Mouse (Mus musculus): Measurements from ENCODE around the gene Vhl. TPM values are rescaled to one million over a fixed set of nuclear protein-coding genes. Genes with fewer than 3 reads are reported as not detected.

Gene Vhl
- polyA plus RNA-seq, 1 experiment: 15.0 TPM

DNA sequence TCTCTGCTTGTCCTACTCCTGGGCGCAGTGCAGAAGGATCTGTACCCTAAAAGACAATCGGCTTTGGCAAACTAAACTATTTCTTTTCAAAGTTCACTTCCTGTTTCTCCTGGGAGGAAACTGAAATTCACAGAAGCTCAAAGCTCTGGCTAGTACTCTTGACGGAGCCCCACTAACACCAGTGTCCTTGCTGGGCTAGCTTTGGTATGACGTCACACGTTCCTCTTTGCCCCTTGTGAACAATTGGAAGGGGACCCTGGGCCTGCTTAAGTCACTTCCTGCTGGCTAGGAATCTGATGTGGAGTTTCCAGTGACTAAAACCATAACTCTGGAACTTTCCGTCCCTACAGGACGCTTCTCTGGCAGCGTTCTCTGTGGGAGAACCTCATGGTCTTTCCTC, 21.0 kb downstream of the Vhl start:
- peak overlapping the region; percentile 8; the same call in 1 of the 2 replicates for H3K4me3 ChIP-seq (ENCODE audit: insufficient read depth, low read depth, low read length)

DNA sequence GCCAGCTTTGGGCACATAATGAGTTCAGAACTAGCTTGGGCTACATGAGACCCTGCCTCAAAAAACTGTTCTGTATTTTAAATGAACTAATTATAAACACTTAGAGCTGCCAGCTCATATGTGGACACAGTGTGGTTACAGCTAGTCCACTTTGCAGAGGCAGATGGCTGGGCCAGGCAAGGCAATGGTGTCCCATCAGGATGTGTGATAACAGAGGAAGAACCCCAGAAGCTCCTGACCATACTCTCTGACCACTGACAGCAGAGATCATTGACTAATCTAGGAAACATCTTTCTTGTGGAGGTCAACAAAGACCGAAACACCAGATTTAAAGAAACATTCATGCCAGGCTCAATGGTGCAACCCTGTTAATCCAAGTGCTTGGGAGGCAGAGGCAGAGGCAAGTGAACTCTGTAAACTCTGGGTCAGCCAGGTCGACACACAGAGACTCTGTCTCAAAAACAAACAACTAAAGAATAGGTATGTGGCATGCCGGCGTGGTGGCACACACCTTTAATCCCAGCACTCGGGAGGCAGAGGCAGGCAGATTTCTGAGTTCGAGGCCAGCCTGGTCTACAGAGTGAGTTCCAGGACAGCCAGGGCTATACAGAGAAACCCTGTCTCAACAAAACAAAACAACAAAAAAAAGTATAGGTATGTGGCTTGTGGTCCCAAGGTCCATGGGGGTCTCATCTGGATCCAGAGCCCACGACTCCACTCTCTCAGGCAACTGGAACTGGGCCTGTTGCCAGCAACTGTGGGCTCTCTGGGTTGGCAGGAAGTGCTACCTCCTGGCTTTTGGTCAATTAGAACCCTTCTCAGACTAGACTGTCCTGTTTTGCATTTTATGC, 25.8 kb downstream of the Vhl start:
- H3K4me1 ChIP-seq (ENCODE audit: control insufficient read depth, insufficient read depth, insufficient read length, low read length): peaks cover 50% of the 10 kb centered on the region
- no peak overlapping the region for H3K4me3 ChIP-seq (ENCODE audit: insufficient read depth, low read depth, low read length)
- H3K27ac ChIP-seq (replicated peaks; ENCODE audit: low read depth, low read length): peak overlapping the region; percentile 4; the same call in 1 of the 2 replicates

More for the DNA sequence above, 21.0 kb downstream of the Vhl start:
- Histone ChIP-seq H3K4me1 (ENCODE audit: control insufficient read depth, insufficient read depth, insufficient read length, low read length) (peaks cover 48% of the 10 kb centered on the region), H3K27ac (replicated peaks; ENCODE audit: low read depth, low read length) (peak overlapping the region; percentile 98)

DNA sequence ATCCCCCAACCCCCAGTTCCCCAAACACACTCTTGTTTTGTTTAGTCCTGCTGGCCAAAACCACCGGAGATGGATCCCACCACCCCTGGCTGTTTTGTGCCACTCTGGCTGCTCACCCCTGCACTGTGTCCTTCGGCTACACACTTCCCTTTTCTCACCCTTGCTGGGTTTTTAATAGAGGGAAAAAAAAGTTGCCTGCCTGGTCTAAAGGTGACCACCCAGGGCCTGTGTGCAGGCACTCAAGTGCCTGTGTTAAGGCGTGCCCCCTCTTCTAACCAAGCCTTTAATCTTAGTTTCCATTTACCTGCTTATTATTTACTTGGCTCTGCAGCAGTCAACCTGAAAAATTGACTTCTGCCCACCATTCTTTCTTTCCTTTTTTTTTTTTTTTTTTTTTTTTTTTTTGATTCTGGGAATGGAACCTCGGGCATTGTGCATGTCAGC, 26.5 kb downstream of the Vhl start:
- H3K27ac ChIP-seq (replicated peaks; ENCODE audit: low read depth, low read length): peak overlapping the region; percentile 61
- peaks cover 52% of the 10 kb centered on the region for H3K4me1 ChIP-seq (ENCODE audit: control insufficient read depth, insufficient read depth, insufficient read length, low read length)
- H3K4me3 ChIP-seq (ENCODE audit: insufficient read depth, low read depth, low read length): no peak overlapping the region

DNA sequence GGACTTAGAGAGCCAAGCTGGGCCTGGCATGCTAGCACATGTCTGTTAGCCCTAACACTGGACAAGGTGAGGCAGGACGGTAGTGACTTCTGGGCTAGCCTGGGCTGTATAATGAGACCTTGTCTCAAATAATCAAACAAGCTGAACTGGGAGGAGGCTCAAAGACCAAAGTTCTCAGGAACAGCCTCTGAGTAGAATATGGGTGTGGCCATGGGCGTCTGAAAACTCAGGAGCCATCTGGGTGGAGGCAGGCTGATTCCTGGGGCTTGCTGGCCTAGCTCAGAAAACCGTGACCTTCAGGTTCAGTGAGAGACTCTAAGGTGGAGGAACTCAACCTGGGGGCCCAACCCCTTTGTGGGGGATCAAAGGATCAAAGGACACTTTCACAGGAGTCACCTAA, 27.9 kb downstream of the Vhl start:
- H3K27ac ChIP-seq (replicated peaks; ENCODE audit: low read depth, low read length): peak overlapping the region; percentile 94
- peaks cover 48% of the 10 kb centered on the region for H3K4me1 ChIP-seq (ENCODE audit: control insufficient read depth, insufficient read depth, insufficient read length, low read length)
- no peak overlapping the region for H3K4me3 ChIP-seq (ENCODE audit: insufficient read depth, low read depth, low read length)

DNA sequence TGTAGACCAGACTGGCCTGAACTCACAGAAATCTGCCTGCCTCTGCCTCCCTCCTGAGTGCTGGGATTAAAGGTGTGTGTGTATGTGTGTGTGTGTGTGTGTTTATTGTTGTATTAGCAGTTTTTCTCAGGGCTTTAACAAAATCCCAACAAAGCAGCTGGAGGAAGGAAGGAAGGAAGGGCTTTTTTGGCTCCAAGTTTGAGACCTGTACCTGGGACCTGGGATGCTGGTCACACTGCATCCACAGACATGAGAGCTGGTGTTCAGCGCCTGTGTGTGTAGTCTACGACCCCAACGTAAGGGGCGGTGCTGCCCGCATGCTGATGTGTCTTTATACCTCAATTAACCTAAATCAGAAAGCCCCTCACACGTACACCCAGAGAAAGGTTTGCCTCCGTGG, 29.8 kb downstream of the Vhl start:
- Histone ChIP-seq H3K4me1 (ENCODE audit: control insufficient read depth, insufficient read depth, insufficient read length, low read length) (peaks cover 56% of the 10 kb centered on the region), H3K27ac (replicated peaks; ENCODE audit: low read depth, low read length) (peak overlapping the region; percentile 84), H3K4me3 (ENCODE audit: insufficient read depth, low read depth, low read length) (no peak overlapping the region)

DNA sequence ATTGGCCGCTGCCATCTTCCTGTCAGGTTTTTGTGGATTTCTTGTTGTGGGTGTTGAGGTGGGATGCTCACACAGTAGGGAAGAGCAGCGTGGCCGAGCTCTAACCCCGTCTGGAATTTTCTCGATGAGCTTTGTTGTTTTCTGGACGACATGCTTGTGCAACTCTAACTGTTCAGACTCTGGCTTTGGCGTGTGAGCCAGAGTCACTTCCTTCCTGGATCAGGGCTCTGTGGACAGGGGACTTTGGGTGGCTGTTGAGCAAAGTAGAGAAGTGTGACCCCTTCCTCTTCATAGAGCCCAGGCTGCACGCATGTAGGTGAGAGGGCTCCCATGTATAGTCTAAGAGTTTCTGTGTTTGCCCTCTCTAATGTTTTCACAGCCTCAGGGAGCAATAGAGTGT, 30.3 kb downstream of the Vhl start:
- Histone ChIP-seq H3K4me1 (ENCODE audit: control insufficient read depth, insufficient read depth, insufficient read length, low read length) (peaks cover 57% of the 10 kb centered on the region), H3K4me3 (ENCODE audit: insufficient read depth, low read depth, low read length) (no peak overlapping the region), H3K27ac (replicated peaks; ENCODE audit: low read depth, low read length) (peak overlapping the region; percentile 84)

DNA sequence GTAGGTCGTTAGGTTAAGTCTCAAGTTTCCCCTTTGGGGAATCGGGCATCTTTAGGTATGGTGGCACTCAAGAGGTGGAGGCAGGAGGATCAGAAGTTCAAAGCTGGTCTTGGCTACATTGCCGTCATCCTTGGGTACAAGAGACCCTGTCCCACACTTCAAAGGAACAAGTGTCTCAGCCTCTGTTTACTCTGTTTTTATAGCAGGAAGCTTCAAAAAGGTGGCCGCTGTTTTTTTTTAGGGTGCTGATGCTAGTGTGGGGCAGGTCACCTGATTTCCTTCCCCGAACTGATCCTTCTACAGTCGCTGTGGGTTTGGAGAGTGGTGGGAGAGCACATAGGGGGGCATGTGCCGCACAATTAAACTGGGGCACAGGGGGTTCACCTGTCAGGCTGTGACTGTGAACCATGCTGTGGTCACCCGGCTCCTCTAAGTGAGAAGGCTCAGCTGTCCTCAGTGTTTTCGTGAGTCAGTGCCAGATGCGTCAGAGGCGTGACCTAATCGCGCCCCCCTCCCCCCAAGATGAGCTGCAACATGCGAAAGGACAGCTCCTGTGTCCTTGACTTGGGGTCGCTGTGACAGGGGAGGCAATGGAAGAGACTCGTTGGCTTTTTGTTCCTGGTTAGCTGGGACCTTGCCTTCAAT, 31.1 kb downstream of the Vhl start:
- Histone ChIP-seq H3K4me3 (ENCODE audit: insufficient read depth, low read depth, low read length) (no peak overlapping the region), H3K27ac (replicated peaks; ENCODE audit: low read depth, low read length) (peak overlapping the region; percentile 84), H3K4me1 (ENCODE audit: control insufficient read depth, insufficient read depth, insufficient read length, low read length) (peaks cover 59% of the 10 kb centered on the region)

DNA sequence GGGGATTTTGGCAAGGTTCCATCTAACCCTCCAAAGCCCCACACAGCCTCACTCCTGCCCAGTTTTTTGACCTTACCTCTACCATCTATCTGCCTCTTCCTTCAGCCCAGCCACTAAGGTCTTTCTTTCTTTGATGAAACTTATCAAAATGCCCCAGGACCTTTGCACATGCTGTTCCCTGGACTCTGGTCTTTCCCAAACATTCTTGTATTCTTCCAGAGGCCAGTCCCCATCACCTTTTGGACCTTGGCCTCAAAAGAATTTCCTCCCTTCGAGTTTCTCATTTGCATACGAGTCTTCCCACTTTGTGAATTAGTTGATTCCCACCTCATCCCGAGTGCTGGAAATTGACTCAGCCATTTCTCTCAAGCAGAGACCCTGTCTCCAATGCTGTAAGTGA, 31.7 kb downstream of the Vhl start:
- peak overlapping the region; percentile 84 for H3K27ac ChIP-seq (replicated peaks; ENCODE audit: low read depth, low read length)
- H3K4me3 ChIP-seq (ENCODE audit: insufficient read depth, low read depth, low read length): no peak overlapping the region
- peaks cover 57% of the 10 kb centered on the region for H3K4me1 ChIP-seq (ENCODE audit: control insufficient read depth, insufficient read depth, insufficient read length, low read length)

DNA sequence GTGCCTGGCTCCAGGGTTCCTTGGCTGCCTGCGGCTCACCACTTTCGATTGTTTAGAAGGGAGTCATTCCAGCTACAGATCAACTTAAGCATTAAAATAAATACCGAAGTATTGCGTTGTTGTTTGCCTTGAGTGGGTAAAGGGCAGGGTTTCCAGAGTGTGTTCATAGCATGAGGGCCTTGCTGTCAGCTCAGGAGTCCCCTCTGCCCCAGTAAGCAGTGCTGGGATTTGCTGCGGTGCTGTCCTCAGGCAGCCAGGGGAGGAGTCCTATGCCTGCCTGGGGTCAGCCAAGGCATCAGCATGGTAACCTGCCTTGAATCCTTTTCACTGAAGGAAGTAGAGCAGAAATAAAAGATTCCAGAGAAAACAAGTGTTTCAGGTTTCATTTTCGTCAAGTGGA, 33.1 kb downstream of the Vhl start:
- peaks cover 58% of the 10 kb centered on the region for H3K4me1 ChIP-seq (ENCODE audit: control insufficient read depth, insufficient read depth, insufficient read length, low read length)
- H3K27ac ChIP-seq (replicated peaks; ENCODE audit: low read depth, low read length): peak overlapping the region; percentile 91
- H3K4me3 ChIP-seq (ENCODE audit: insufficient read depth, low read depth, low read length): no peak overlapping the region

DNA sequence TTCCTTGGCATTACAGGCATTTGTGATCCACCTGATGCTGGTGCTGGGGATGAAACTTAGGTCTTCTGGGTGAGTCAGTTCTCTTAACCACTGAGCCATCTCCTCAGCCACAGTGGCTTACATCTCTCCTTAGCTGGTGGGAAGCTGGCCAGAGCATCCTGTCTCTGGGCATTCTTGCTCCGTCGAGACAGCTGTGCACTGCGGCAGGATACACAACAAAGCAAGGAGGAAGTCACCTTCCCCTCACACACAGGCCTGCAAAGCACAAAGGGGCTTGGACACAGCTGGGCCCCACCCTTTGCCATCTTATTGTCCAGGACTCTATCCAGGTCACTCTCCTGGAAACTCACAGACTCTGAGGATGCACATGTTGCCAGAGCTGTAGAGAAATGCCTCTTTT, 34.5 kb downstream of the Vhl start:
- no peak overlapping the region for H3K4me3 ChIP-seq (ENCODE audit: insufficient read depth, low read depth, low read length)
- H3K27ac ChIP-seq (replicated peaks; ENCODE audit: low read depth, low read length): peak overlapping the region; percentile 91
- H3K4me1 ChIP-seq (ENCODE audit: control insufficient read depth, insufficient read depth, insufficient read length, low read length): peaks cover 65% of the 10 kb centered on the region

DNA sequence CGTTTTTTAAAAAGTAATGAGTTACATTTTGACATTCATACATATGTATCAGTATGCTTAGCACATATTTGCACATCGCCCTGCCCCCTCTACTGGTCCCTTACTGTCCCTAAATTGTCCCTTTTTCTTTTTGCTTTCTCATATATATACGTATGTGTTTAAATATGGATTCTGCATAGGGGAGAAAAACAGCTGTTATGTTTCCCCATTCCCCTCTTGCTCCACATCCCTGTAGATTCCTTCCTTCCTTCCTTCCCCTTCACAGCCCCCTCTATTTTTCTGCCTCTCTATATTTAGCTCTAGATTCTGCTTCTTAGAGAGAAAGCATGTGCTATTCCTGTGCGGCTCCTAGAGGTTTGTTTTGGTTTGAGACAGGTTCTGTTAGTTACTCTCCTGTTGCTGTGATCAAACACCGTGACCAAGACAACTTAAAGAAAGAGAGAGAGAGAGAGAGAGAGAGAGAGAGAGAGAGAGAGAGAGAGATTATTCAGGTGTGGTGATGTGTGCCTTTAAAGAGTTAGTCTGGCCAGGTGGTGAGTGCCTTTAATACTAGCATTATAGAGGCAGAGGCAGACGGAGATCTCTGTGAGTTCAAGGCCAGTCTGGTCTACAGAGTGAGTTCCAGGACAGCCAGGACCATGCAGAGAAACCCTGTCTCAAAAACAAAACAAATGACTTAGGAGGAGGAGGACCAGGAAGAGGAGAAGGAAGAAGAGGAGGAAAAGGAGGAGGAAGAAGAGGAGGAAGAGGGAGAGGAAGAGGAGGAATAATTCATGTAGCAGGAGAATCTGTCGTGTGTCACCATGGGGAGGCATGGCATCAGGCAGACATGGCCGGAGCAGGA, 36.1 kb downstream of the Vhl start:
- Histone ChIP-seq H3K4me1 (ENCODE audit: control insufficient read depth, insufficient read depth, insufficient read length, low read length) (peaks cover 53% of the 10 kb centered on the region), H3K4me3 (ENCODE audit: insufficient read depth, low read depth, low read length) (no peak overlapping the region), H3K27ac (replicated peaks; ENCODE audit: low read depth, low read length) (peak overlapping the region; percentile 91)

DNA sequence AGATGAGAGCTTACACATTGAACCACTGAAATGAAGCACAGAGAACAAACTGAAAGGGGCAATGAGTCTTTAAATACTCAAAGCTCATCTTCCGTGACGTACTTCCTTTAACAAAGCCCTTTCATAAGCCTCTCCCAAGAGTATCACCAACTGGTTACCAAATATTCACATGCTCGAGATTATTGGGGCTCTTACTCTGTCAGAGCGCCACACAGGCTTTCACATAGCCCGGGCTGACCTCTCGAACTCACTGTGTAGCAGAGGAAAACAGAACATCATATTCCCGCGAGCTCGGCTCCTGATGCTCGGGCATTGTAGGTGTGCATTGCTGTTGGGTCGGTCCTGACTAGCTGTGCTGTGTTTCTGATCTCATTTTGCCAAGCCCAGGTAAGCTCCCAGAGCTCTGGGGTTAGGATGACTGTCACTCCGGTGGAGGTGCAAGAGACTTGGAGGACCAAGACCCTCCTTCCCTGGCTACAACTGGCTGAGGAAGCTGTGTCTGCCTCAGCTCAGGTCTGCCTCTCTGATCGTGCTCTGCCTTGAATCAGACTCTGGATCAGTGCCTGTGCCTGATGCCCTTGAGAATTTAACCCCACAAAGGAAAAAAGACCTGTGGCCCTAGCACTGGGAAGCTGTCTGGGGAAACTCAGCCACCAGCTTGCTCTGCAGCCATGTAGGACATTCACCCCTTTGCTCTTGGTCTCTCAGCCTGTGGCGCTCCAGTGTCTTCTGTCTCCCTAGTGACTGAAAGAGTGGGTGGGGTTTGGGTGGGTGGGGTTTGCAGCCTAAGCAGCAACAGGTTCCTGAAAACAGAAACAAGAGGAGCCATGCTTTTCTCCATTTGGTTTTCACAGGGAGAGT, 37.0 kb downstream of the Vhl start:
- Histone ChIP-seq H3K27ac (replicated peaks; ENCODE audit: low read depth, low read length) (peak overlapping the region; percentile 91), H3K4me3 (ENCODE audit: insufficient read depth, low read depth, low read length) (no peak overlapping the region), H3K4me1 (ENCODE audit: control insufficient read depth, insufficient read depth, insufficient read length, low read length) (peaks cover 56% of the 10 kb centered on the region)

DNA sequence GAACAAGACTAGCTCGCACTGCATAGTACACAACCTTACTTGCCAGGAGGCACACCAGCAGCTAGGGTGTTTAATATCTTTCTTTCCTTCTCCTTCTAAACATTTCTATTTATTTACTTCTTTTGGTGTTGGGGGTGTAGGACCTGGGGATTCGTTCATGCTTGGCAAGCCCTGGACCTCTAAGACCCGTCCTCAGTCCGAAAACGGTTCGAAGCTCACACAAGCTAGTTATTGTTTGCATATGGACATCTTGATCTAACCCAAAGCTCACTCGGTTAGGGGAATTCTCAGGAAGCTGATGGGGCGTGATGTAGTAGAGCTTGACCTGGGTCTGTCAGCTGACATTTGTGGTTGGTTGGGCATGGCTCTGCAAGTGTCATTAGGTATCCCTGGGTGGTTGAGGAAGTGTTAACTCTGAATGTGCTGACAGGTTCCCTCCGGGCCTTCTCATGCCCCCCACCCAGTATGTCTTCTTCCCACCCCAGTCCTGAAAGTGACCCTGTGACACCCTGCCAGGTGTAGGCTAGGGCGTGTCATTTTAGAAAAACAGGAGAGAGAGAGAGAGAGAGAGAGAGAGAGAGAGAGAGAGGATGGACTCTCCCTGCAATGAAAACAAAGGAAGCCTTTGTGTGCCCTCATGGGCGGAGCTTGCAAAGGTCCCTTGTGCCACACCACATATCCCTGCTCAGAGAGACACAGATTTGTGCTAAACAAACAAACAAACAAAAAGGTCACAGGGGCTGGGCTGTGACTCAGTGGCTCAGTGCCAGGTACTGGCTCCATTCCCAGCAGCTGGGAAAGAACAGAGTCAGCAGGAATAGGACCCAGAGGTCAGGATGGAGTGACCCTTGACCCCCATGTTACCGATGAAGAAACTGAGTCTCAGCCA, 37.8 kb downstream of the Vhl start:
- peaks cover 55% of the 10 kb centered on the region for H3K4me1 ChIP-seq (ENCODE audit: control insufficient read depth, insufficient read depth, insufficient read length, low read length)
- H3K4me3 ChIP-seq (ENCODE audit: insufficient read depth, low read depth, low read length): no peak overlapping the region
- peak overlapping the region; percentile 91 for H3K27ac ChIP-seq (replicated peaks; ENCODE audit: low read depth, low read length)
